Mouse (Mus musculus) forebrain, postnatal 0 days (tissue): ENCODE measurements around the gene Ptch1. TPM values are rescaled to one million over a fixed set of nuclear protein-coding genes. Genes with fewer than 3 reads are reported as not detected.

Experiments used
- ATAC-seq: fragments of 200-750 bp; cut with Nextera tagmentation; 2 replicates; pipeline ENCODE4 v1.8.0; 2017; ENCODE audit warnings: mild to moderate bottlenecking, moderate library complexity
- DNase-seq: peaks from one replicate; pipeline ENCODE4 v3.0.0-alpha.2; 2015
- H3K27ac ChIP-seq: fragments of 300-500 bp; sonication (generic); 2 replicates; pipeline ENCODE4 v1.5.1; 2014; ENCODE audit warnings: low read depth, mild to moderate bottlenecking, antibody characterized with exemption, low read length, moderate library complexity, mixed read lengths
- H3K27me3 ChIP-seq: fragments of 300-500 bp; sonication (generic); 2 replicates; pipeline ENCODE4 v1.6.1; 2014; ENCODE audit warnings: mild to moderate bottlenecking, low read length, mixed read lengths; ENCODE audit not compliant: insufficient read depth
- H3K36me3 ChIP-seq: fragments of 300-500 bp; sonication (generic); 2 replicates; pipeline ENCODE4 v1.6.1; 2014; ENCODE audit warnings: mild to moderate bottlenecking, moderate library complexity; ENCODE audit not compliant: insufficient read depth
- H3K4me1 ChIP-seq: fragments of 300-500 bp; sonication (generic); 2 replicates; pipeline ENCODE4 v1.6.1; 2014; ENCODE audit warnings: antibody characterized with exemption; ENCODE audit not compliant: insufficient read depth
- H3K4me2 ChIP-seq: fragments of 300-500 bp; sonication (generic); 2 replicates; pipeline ENCODE4 v1.6.1; 2014; ENCODE audit warnings: low read depth, mild to moderate bottlenecking, moderate library complexity
- H3K4me3 ChIP-seq: fragments of 300-500 bp; sonication (generic); 2 replicates; pipeline ENCODE4 v1.5.1; 2014; ENCODE audit warnings: low read depth, low read length, mixed read lengths
- H3K9ac ChIP-seq: fragments of 300-500 bp; sonication (generic); 2 replicates; pipeline ENCODE4 v1.6.1; 2014; ENCODE audit warnings: mild to moderate bottlenecking
- H3K9me3 ChIP-seq: fragments of 300-500 bp; sonication (generic); 2 replicates; pipeline ENCODE4 v1.6.1; 2016; ENCODE audit warnings: low read length
- CTCF ChIP-seq: sonication (generic); IDR thresholded peaks from 2 replicates; pipeline ENCODE4 v1.5.1; 2016; ENCODE audit warnings: antibody characterized with exemption, control low read depth, low read depth
- WGBS: fragments of 180-500 bp; shearing (Covaris S2); extraction: QIAGEN DNeasy Blood & Tissue Kit; methylation state at CpG from one replicate; pipeline ENCODE4 v1.1.7; 2014; 5-methylcytosine and 5-hydroxymethylcytosine counted together
- polyA plus RNA-seq: library from polyadenylated mRNA; unstranded; fragments of >200 nt; fragmentation: Nextera tagmentation; extraction: Ambion mirVana; gene quantifications from 2 replicates; pipeline ENCODE4 v1.2.1, GENCODE M21; 2015
- total RNA-seq: library from RNA; depleted of rRNA; stranded (reverse); fragments of >200 nt; gene quantifications from 2 replicates; pipeline ENCODE4 v1.2.3, GENCODE M21; 2014; rRNA removed

Gene Ptch1
- 11.7 and 26.5 TPM in 2 replicates for total RNA-seq
- 2.7 and 4.8 TPM in 2 replicates for polyA plus RNA-seq

DNA sequence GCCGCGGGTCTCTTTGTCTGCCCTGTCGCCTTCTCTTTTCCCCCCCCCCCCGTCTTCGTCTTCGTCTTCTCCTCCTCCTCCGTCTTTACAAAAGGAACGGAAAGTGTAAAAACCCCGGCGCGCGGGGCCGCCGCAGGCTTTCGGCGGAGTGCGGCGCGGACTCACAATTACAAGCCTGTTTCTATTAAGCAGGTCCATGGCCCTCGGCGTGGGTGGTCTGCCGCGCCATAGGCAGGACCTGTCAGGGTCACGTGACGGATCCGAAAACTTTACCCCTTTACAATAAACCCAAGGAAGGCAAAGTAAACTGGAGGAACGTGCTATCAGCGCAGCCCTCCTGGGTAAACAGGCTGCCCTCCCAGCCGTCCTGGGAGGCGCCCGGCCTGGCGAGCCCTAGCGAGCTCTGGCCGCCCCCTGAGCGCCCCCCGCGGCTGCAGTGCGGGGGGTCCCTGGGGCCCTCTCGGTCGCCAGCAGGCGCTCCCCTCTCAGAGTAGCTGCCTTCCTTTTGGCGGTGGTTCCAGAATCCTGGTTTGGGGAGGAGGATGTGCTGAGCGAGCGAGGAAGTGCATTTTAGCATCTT, at the start of gene Ptch1:
TSS of gene Ptch1 (minus strand) at position 343 of the 580 bp plus-strand sequence.
- peak; percentile 14; the same call in 1 of the 2 replicates for TF ChIP-seq CTCF
- H3K27ac ChIP-seq, result peak within 1 kb of the TSS; percentile 70
- 0 out of 2 replicates have a peak, but pooled peaks cover 12% of the 10 kb centered on the region for H3K4me1 ChIP-seq
- DNase-seq (peak; percentile 65), ATAC-seq (peak; percentile 36)
- peak within 1 kb of the TSS; percentile 76 for H3K4me3 ChIP-seq
- H3K4me2 ChIP-seq, result peak within 1 kb of the TSS; percentile 96
- no peaks in the 10 kb centered on the region for H3K9me3 ChIP-seq
- no peaks in the 10 kb centered on the region for H3K36me3 ChIP-seq
- peak within 1 kb of the TSS; percentile 73 for H3K9ac ChIP-seq
- under 1% methylated on average over 43 of the region's 44 CpGs for WGBS
- peaks cover 26% of the 10 kb centered on the region for H3K27me3 ChIP-seq

DNA sequence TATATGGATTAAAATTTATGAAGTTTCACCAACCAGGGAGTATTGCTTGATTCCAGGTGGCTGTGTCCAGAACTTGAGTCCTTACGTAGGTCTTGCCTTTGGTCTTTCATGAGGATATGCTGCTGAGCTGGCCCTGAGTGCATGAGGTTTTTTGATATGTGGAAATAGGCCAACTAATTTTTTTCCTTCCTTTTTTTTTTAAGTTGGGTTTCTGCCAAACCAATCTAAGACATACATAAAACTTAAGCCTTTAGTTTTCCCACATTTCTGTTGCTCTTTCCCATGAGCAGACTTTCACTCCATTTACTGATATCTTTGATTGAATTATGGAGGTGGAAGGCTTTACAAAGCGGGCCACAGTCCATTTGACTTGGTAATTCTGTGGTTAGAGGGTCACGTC, 47.9 kb upstream of the Ptch1 start:
- Histone ChIP-seq H3K4me3 (no peak overlapping the region), H3K9me3 (no peaks in the 10 kb centered on the region), H3K36me3 (no peaks in the 10 kb centered on the region), H3K9ac (no peak overlapping the region), H3K27me3 (no peaks in the 10 kb centered on the region), H3K4me2 (no peak overlapping the region), H3K27ac (no peak overlapping the region), H3K4me1 (no peaks in the 10 kb centered on the region)
- ATAC-seq (no peak), DNase-seq (no peak)
- TF ChIP-seq CTCF, result no peak
- 79% methylated on average over 3 of the region's 3 CpGs for WGBS

DNA sequence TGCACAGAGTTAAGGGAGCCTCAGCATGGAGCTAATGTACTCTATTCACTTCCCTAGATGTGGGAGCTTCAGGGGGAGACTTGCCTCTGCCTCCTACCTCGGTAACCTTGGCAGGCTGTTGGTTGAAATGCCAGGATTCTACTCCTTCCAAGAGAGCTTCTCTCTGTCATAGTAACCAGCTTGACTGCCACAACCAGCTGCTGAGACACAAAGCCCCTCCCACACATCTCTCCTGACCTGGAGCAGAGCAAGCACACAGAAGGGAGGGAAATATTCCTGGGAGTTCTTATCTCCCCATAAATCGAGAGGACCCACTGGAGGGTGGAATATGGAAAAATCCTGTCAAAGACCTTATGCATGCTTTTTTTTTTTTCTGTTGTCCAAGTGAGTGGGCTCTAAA, 39.8 kb upstream of the Ptch1 start:
- 72% methylated on average over 2 of the region's 2 CpGs for WGBS
- Histone ChIP-seq H3K27me3 (no peaks in the 10 kb centered on the region), H3K36me3 (no peaks in the 10 kb centered on the region), H3K27ac (no peak overlapping the region), H3K4me1 (no peaks in the 10 kb centered on the region), H3K9ac (no peak overlapping the region), H3K4me2 (no peak overlapping the region), H3K4me3 (no peak overlapping the region), H3K9me3 (no peaks in the 10 kb centered on the region)
- no peak for TF ChIP-seq CTCF
- ATAC-seq, result no peak
- no peak for DNase-seq

DNA sequence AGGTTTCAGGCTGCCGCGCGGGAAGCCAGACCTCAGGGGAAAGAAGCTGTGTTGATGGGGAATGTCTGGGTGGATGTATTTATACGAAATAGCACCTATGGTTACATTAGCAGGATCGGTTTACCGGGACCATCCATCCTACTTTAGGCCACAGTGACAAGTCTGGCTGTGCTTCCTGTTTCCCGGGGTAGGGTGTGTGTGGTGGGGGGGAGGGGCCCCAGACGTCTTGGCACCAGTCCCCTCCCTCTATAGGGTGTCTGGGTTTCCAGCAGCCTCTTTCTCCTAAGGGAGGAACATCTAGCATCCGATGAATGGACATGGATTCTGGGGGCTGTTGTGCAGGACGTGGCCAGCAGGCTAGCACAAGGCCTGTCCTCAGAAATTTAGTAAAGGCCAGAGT, 36.3 kb upstream of the Ptch1 start:
- DNase-seq (no peak), ATAC-seq (no peak)
- H3K9ac ChIP-seq, result no peak overlapping the region
- no peaks in the 10 kb centered on the region for H3K4me1 ChIP-seq
- no peak for TF ChIP-seq CTCF
- no peaks in the 10 kb centered on the region for H3K36me3 ChIP-seq
- H3K4me2 ChIP-seq, result no peak overlapping the region
- no peaks in the 10 kb centered on the region for H3K27me3 ChIP-seq
- H3K27ac ChIP-seq, result no peak overlapping the region
- no peaks in the 10 kb centered on the region for H3K9me3 ChIP-seq
- no peak overlapping the region for H3K4me3 ChIP-seq
- 48% methylated on average over 10 of the region's 10 CpGs for WGBS

DNA sequence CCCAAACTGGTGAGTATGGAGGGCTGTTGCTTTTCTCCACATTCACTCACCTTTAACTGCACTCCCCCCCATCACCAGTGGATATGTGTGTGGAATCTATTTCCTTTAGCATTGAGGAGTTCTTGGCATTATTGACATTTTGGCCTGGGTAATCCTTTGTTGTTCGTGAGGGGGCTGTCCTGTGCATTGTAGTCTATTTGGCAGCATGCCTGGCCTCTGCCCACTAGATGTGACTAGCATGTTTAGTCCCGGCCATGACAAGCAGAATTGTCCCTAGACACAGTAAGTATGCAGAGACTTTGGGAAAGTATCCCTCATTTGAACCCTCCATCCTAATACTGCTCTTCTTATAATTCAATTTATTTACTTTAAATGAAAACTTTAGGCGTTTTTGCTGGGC, 24.2 kb upstream of the Ptch1 start:
- Histone ChIP-seq H3K36me3 (no peaks in the 10 kb centered on the region), H3K4me1 (no peaks in the 10 kb centered on the region), H3K27me3 (no peaks in the 10 kb centered on the region), H3K4me3 (no peak overlapping the region), H3K27ac (no peak overlapping the region), H3K9me3 (no peaks in the 10 kb centered on the region), H3K9ac (no peak overlapping the region), H3K4me2 (no peak overlapping the region)
- 35% methylated on average over 3 of the region's 3 CpGs for WGBS
- TF ChIP-seq CTCF, result no peak
- ATAC-seq (peak; percentile 40), DNase-seq (peak; percentile 19)

DNA sequence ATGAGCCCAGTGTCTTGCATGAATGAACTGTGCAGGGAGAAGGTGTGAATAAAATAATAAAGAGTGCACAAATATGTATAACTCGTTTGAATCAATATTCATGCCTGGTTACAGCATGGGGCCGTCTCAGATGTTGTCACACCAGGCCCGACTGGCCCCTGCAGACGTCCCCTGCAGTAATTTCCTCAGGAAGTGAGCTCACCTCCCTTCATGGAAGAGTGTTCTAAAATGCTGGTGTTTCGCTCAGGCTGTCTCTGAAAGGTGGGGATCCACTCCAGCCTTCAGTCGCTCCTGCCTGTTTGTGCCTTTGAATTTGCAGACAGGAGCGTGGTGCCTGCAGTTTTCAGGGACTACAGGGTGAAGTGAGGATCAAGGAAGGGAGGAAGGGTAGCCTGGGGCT, 22.5 kb upstream of the Ptch1 start:
- H3K27ac ChIP-seq, result no peak overlapping the region
- 76% methylated on average over 7 of the region's 7 CpGs for WGBS
- no peak overlapping the region for H3K4me3 ChIP-seq
- no peak overlapping the region for H3K9ac ChIP-seq
- DNase-seq (no peak), ATAC-seq (no peak)
- H3K4me2 ChIP-seq, result no peak overlapping the region
- no peaks in the 10 kb centered on the region for H3K4me1 ChIP-seq
- H3K36me3 ChIP-seq, result no peaks in the 10 kb centered on the region
- no peaks in the 10 kb centered on the region for H3K9me3 ChIP-seq
- no peaks in the 10 kb centered on the region for H3K27me3 ChIP-seq
- no peak for TF ChIP-seq CTCF

DNA sequence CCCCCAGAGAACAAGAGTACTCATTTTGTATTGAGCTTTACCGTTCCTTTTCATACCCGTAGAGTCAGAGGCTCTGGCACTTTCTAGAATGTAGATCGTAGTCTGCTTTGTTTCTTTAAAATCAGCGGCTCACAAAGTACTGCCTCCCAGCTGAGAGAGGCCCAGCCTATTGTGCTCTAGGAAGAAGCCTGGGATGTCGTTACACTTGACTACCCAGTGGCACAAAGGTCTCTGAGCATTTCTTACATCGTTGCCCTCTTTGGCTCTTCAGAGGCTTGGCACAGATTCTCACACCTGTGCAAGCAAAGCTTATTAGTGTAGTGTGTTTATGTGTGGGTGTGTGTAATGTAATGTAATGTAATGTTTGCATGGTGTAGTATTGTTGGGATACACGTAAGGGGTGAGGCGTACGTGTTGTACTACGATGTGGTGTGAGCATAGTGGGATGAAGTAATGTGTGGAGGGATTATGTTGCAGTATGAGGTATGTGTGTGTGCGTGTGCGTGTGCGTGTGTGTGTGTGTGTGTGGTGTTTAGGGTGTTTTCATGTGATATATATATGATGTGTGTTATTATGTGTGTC, 20.2 kb upstream of the Ptch1 start:
- Histone ChIP-seq H3K27ac (no peak overlapping the region), H3K9me3 (no peaks in the 10 kb centered on the region), H3K4me1 (no peaks in the 10 kb centered on the region), H3K27me3 (no peaks in the 10 kb centered on the region), H3K4me2 (no peak overlapping the region), H3K4me3 (no peak overlapping the region), H3K36me3 (no peaks in the 10 kb centered on the region), H3K9ac (no peak overlapping the region)
- no peak for DNase-seq
- WGBS, result 43% methylated on average over 13 of the region's 13 CpGs
- no peak for ATAC-seq
- no peak for TF ChIP-seq CTCF
